Mouse (Mus musculus) small intestine, adult 2 months (tissue): ENCODE results near the gene Selenbp1. TPM values are rescaled to one million over a fixed set of nuclear protein-coding genes. Genes with fewer than 3 reads are reported as not detected.
"Not testable (repeated sequence)": the region's sequence is repeated elsewhere in the genome, so short reads cannot be mapped to it uniquely, and the experiment has no call there.

ENCODE experiments used
- H3K27ac ChIP-seq: fragments of 200-500 bp; 2 replicates; pipeline ENCODE4 v1.5.1; 2012; ENCODE audit warnings: low read depth, low read length, control low read depth, inconsistent platforms; ENCODE audit not compliant: insufficient read depth
- H3K27me3 ChIP-seq: fragments of 200-500 bp; 2 replicates; pipeline ENCODE4 v1.6.1; 2012; ENCODE audit warnings: mild to moderate bottlenecking, moderate library complexity, low read length, inconsistent platforms; ENCODE audit not compliant: control insufficient read depth, insufficient read depth
- H3K36me3 ChIP-seq: fragments of 200-500 bp; 2 replicates; pipeline ENCODE4 v1.6.1; 2012; ENCODE audit warnings: mild to moderate bottlenecking, low read length, control low read depth, inconsistent platforms; ENCODE audit not compliant: control insufficient read depth, insufficient read depth
- H3K4me1 ChIP-seq: fragments of 200-500 bp; 2 replicates; pipeline ENCODE4 v1.6.1; 2012; ENCODE audit warnings: low read length, inconsistent platforms, mixed read lengths; ENCODE audit not compliant: control insufficient read depth, insufficient read depth, insufficient read length
- H3K4me3 ChIP-seq: fragments of 200-500 bp; 2 replicates; pipeline ENCODE4 v1.5.1; 2012; ENCODE audit warnings: low read depth, mild to moderate bottlenecking, control low read depth, inconsistent platforms, low read length, moderate library complexity
- CTCF ChIP-seq: fragments of 200-500 bp; IDR thresholded peaks from 2 replicates; pipeline ENCODE4 v1.5.1; 2012; ENCODE audit warnings: low read depth, mild to moderate bottlenecking, control low read depth, inconsistent platforms, low read length, moderate library complexity, mixed read lengths; ENCODE audit not compliant: insufficient replicate concordance, insufficient read length; ENCODE audit errors: extremely low read depth
- POLR2A ChIP-seq: fragments of 200-500 bp; IDR thresholded peaks from 2 replicates; pipeline ENCODE4 v1.6.1; 2012; ENCODE audit warnings: low read depth, mild to moderate bottlenecking, control low read depth, inconsistent platforms, low read length, moderate library complexity
- WGBS: fragments of 180-500 bp; shearing (Covaris S2); methylation state at CpG from one replicate; pipeline ENCODE4 v1.1.7; 2018; 5-methylcytosine and 5-hydroxymethylcytosine counted together
- polyA plus RNA-seq: library from polyadenylated mRNA; depleted of rRNA; stranded (reverse); fragments of >200 nt; gene quantifications from 2 replicates; pipeline ENCODE4 v1.2.3, GENCODE M21; 2012

The Selenbp1 gene
- polyA plus RNA-seq, 1 experiment: 50.4 TPM

DNA sequence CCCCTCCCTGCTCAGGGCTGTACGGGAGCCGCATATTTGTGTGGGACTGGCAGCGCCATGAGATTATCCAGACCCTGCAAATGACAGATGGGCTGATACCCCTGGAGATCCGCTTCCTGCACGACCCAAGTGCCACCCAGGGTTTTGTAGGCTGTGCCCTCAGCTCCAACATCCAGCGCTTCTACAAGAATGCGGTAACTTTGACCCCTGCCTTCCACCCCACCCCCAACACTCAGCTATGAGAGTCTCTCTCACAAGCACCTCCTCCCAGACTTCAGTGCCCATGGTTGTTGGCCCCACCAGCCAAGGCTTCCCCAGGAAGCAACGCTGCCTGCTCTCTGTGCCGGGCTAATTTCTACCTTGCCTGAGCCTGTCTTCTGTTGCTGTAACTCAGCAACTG lies 7.2 kb downstream of the Selenbp1 start:
- H3K4me1 ChIP-seq, H3K27ac ChIP-seq, H3K27me3 ChIP-seq, H3K36me3 ChIP-seq, H3K4me3 ChIP-seq: not testable (repeated sequence)
- 85% methylated on average over 9 of the region's 9 CpGs for WGBS

DNA sequence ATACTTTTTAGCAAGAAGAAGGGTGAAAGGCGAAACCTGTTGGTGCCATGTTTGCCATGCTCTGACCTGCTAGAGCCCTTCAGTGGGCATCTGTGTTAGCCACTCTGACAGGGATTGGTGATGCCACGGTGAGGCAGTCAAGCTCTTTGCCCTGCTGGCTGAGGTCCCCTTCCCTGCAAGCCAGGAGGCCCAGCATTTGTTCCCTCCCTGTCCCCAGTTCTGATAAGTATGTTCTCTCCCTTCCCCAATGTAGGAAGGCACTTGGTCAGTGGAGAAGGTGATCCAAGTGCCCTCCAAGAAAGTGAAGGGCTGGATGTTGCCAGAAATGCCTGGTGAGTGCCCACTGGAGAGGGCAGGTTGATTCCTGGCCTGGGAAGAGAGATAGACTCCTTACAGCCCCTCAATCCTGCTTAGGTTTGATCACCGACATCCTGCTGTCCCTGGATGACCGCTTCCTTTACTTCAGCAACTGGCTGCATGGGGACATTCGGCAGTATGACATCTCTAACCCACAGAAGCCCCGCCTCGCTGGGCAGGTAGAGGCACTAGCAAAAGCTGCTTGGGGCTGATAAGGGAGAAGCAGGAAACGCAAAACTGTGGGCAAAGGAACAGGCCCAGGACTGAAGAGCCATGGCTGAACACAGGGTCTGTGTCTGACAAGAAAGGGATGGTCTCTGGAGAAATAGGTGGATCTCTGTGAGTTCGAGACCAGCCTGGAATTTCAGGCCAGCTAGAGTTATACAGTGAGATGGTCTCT lies 9.5 kb downstream of the Selenbp1 start:
- not testable (repeated sequence) for H3K4me3 ChIP-seq
- 70% methylated on average over 9 of the region's 9 CpGs for WGBS

DNA sequence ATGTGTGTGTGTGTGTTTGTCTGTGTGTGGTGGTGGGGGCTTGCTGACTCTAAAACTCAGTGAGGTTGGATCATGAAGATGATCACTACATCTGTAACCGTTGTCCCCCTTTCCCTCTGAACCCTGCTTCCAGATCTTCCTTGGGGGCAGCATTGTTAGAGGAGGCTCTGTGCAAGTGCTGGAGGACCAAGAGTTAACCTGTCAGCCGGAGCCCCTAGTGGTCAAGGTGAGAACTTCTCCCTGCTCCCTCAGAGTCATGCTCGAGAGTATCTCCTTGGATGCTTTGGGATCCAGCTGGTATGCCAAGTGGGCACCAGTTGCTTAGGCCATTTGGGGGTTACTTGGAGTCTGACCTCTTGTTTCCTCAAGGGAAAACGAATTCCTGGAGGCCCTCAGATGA lies 10.8 kb downstream of the Selenbp1 start:
- not testable (repeated sequence) for H3K4me1 ChIP-seq
- TF ChIP-seq CTCF: peak; percentile 42; the same call in 1 of the 2 replicates

More for the DNA sequence above, 9.5 kb downstream of the Selenbp1 start:
- H3K36me3 ChIP-seq, H3K27me3 ChIP-seq, H3K4me1 ChIP-seq, H3K27ac ChIP-seq: not testable (repeated sequence)

DNA sequence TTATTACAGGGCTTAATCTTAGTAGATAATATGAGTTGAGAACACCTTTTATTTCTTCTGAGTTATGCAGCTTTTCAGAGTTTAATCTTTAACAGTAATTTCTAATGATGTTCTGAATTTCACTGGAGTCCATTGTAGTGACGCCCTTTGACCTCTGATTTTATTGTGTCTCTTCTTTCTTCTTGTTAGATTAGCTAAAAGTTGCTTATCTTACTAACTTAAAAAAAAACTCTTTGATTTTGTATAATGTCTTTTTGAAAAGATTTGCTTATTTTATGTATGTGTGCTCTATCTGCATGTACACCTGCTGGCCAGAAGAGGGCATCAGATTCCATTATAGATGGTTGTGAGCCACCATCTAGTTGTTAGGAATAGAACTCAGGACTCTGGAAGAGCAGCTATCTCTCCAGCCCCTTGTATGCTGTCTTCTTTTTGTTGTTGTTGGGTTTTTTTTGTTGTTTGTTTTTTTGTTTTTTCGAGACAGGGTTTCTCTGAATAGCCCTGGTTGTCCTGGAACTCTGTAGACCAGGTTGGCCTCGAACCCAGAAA lies 15.3 kb downstream of the Selenbp1 start:
- TF ChIP-seq CTCF (0 out of 2 replicates have a peak, but pooled peaks have one; percentile 9), POLR2A (no peak)
- Histone ChIP-seq H3K4me3 (no peak overlapping the region), H3K27me3 (no peaks in the 10 kb centered on the region), H3K4me1 (peaks cover 5% of the 10 kb centered on the region; the same call in 1 of the 2 replicates), H3K27ac (no peak overlapping the region), H3K36me3 (no peaks in the 10 kb centered on the region; the same call in 1 of the 2 replicates)
- WGBS: 59% methylated on average over 3 of the region's 3 CpGs

More for the DNA sequence above, 10.8 kb downstream of the Selenbp1 start:
- not testable (repeated sequence) for H3K27ac ChIP-seq, H3K27me3 ChIP-seq, H3K36me3 ChIP-seq, H3K4me3 ChIP-seq
- 24% methylated on average over 4 of the region's 4 CpGs for WGBS

DNA sequence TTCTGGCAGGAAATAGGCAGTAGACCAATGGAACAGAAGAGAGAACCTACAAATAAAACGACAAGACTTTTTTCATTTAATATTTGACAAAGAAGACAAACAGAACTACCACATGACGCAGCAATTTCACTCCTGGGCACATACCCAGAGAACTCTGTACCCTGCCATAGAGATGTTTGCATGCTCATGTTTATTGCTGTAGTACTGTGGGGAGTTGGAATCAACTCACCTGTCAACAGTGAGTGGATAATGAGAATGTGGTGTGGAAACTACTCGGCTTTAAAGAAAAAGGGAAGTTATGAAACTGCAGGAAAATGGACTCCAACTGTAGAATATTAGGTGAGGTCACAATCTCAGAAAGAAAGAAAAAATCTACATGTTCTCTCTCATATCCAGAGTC lies 16.8 kb downstream of the Selenbp1 start:
- Histone ChIP-seq H3K4me3 (no peak overlapping the region), H3K27ac (0 out of 2 replicates have a peak overlapping the region, but pooled peaks have one; percentile 46), H3K36me3 (no peaks in the 10 kb centered on the region), H3K4me1 (peaks cover 5% of the 10 kb centered on the region; the same call in 1 of the 2 replicates), H3K27me3 (no peaks in the 10 kb centered on the region)
- no peak for TF ChIP-seq POLR2A
- 15% methylated on average over 3 of the region's 3 CpGs for WGBS

DNA sequence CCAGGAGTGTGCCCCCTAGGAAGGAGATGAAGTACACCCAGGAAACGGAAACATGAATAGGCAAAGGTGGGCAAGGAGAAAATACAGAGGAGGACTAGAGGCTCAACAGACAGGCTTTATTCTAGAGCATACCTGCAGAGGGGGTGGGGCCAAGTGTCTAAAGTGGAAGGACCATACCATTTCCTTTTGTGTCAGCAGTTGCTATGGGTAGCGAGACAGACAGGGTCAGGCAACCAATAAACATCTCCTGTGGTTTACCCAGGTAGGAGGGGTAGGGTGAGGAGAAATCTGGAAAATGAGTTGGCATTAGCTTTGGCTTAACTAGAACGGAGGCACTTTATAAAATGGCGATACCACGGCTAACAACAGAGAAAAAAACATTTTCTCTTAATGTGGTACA lies 19.9 kb downstream of the Selenbp1 start:
- no peaks in the 10 kb centered on the region for H3K27me3 ChIP-seq
- peaks cover 5% of the 10 kb centered on the region; the same call in 1 of the 2 replicates for H3K4me1 ChIP-seq
- TF ChIP-seq POLR2A (no peak), CTCF (no peak)
- H3K27ac ChIP-seq: 0 out of 2 replicates have a peak overlapping the region, but pooled peaks have one; percentile 17
- H3K36me3 ChIP-seq: peaks cover 19% of the 10 kb centered on the region
- no peak overlapping the region for H3K4me3 ChIP-seq
- WGBS: 17% methylated on average over 5 of the region's 5 CpGs

DNA sequence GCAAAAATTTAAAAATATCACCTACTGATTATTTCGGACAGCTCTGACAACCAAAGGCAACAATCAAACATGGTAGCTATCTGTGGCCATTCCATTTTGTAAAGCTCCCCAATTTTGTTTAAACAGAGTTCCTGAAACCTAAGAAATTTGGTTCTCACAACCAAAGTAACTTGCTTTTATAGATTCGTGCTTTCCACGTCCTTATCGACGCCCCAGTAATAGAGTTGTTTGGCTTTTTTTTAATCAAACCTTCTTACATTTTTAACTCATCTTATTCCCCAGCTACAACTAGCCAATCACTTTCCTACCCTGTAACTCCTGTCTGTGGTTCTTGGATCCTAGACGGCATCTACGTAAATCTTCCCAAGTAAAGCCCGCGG lies 20.5 kb downstream of the Selenbp1 start:
- 4% methylated on average over 9 of the region's 9 CpGs for WGBS

More for the DNA sequence above, 20.5 kb downstream of the Selenbp1 start:
- peaks cover 24% of the 10 kb centered on the region for H3K36me3 ChIP-seq
- peak overlapping the region; percentile 84 for H3K27ac ChIP-seq
- H3K27me3 ChIP-seq: no peaks in the 10 kb centered on the region
- H3K4me3 ChIP-seq: peak overlapping the region; percentile 79
- no peak for TF ChIP-seq CTCF
- no peak for TF ChIP-seq POLR2A
- peaks cover 5% of the 10 kb centered on the region; the same call in 1 of the 2 replicates for H3K4me1 ChIP-seq
